Mouse (Mus musculus) limb, embryonic 14.5 days (tissue): ENCODE data around the gene Cdh22. TPM values are rescaled to one million over a fixed set of nuclear protein-coding genes. Genes with fewer than 3 reads are reported as not detected.

ENCODE experiments used
- ATAC-seq: fragments of 200-750 bp; cut with Nextera tagmentation; 2 replicates; pipeline ENCODE4 v1.8.0; 2017; ENCODE audit warnings: low read depth, moderate number of reproducible peaks, moderate TSS enrichment; ENCODE audit not compliant: low FRiP score
- DNase-seq: peaks from one replicate; pipeline ENCODE4 v3.0.0-alpha.2; 2015; ENCODE audit warnings: low spot score
- H3K27ac ChIP-seq: fragments of 300-500 bp; sonication (generic); replicated peaks from 2 replicates; pipeline ENCODE4 v1.5.1; 2014; ENCODE audit warnings: low read depth, mild to moderate bottlenecking, low read length, moderate library complexity, mixed read lengths
- H3K27me3 ChIP-seq: fragments of 300-500 bp; sonication (generic); 2 replicates; pipeline ENCODE4 v1.6.1; 2014; ENCODE audit warnings: low read length, mixed read lengths; ENCODE audit not compliant: control insufficient read depth, insufficient read depth
- H3K36me3 ChIP-seq: fragments of 300-500 bp; sonication (generic); 2 replicates; pipeline ENCODE4 v1.6.1; 2014; ENCODE audit warnings: mild to moderate bottlenecking, low read length, moderate library complexity, mixed read lengths; ENCODE audit not compliant: control insufficient read depth, insufficient read depth
- H3K4me1 ChIP-seq: fragments of 300-500 bp; sonication (generic); 2 replicates; pipeline ENCODE4 v1.6.1; 2014; ENCODE audit warnings: antibody characterized with exemption, low read length, mixed read lengths; ENCODE audit not compliant: control insufficient read depth, insufficient read depth
- H3K4me2 ChIP-seq: fragments of 300-500 bp; sonication (generic); replicated peaks from 2 replicates; pipeline ENCODE4 v1.6.1; 2014; ENCODE audit warnings: low read depth, mild to moderate bottlenecking, low read length, moderate library complexity; ENCODE audit not compliant: severe bottlenecking
- H3K4me3 ChIP-seq: fragments of 300-500 bp; sonication (generic); replicated peaks from 2 replicates; pipeline ENCODE4 v1.5.1; 2014; ENCODE audit warnings: low read length
- H3K9ac ChIP-seq: fragments of 300-500 bp; sonication (generic); 2 replicates; pipeline ENCODE4 v1.6.1; 2014; ENCODE audit warnings: mild to moderate bottlenecking, low read depth, low read length, moderate library complexity; ENCODE audit not compliant: severe bottlenecking
- H3K9me3 ChIP-seq: fragments of 300-500 bp; sonication (generic); 2 replicates; pipeline ENCODE4 v1.6.1; 2016; ENCODE audit warnings: low read length; ENCODE audit not compliant: control insufficient read depth
- POLR2A ChIP-seq: fragments of 200-500 bp; IDR thresholded peaks from 2 replicates; pipeline ENCODE4 v1.8.0; 2012; ENCODE audit warnings: inconsistent platforms, mild to moderate bottlenecking, moderate library complexity, borderline replicate concordance; ENCODE audit not compliant: insufficient read depth, insufficient read length; ENCODE audit errors: extremely low read depth
- WGBS: fragments of 180-500 bp; shearing (Covaris S2); extraction: QIAGEN DNeasy Blood & Tissue Kit; methylation state at CpG from one replicate; pipeline ENCODE4 v1.1.7; 2014; 5-methylcytosine and 5-hydroxymethylcytosine counted together
- polyA plus RNA-seq, 2 experiments: library from polyadenylated mRNA; depleted of rRNA in 1 of 2; stranded (reverse) in 1 of 2; unstranded in 1 of 2; fragments of >200 nt; fragmentation: Nextera tagmentation in 1 of 2; extraction: Ambion mirVana in 1 of 2; gene quantifications; 2 replicates each; pipeline versions ENCODE4 v1.2.1 to v1.2.3; 2012 to 2014

Cdh22 gene
- polyA plus RNA-seq, 2 experiments = 0.30 to 0.40 TPM

DNA sequence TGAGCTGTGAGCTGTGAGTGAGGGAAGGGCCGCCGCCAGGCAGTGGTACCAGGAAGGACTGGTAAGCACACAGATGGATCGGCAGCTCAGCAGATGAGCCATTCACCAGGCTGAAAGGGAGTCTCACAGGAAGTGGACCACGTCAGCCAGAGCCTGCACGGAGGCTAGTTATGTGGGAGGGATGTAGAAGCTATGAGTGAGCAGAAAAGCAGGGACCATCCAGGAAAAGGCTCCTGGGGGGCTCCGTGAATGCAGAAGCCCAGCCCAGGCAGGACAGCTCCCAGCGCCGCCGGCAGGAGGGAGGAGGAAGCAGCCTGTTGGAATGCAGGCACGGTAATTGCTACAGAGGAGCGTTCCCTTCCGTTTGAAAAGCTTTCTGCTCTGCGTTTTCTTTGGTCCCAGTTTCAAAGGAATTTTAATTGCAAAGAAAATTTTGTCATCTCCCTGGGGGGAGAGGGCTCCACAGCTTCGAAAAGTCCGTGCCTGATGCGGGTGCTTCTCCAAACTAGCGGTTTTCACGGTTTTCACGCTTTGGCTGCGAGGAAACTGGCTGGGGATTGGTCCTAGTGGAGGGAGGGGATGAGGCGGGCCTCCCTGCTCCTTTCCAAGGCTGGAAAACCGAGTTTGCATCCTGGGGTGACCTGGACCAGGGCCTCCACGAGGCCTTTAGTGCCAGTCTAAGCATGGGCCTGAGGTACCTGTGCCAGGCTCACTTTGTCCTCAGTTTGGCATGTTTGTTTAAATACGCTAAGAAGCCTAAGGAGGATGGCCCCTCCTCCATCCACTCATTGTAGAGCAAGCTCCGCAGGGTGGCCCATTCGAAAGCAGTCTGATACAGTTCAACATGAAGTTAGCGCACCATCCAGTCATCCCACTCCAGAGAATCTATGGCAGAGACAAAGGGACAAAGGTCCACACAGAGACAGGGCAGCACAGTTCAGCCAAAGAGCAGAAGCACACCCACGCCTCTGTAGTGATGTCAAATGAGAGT, 32.6 kb downstream of the Cdh22 start:
- no peaks in the 10 kb centered on the region for H3K36me3 ChIP-seq
- ATAC-seq (peak; percentile 63; the same call in 1 of the 2 replicates), DNase-seq (peak; percentile 34)
- peak overlapping the region; percentile 56 for H3K4me2 ChIP-seq
- no peak overlapping the region for H3K27ac ChIP-seq
- WGBS = 5% methylated on average over 28 of the region's 28 CpGs
- H3K4me1 ChIP-seq = peaks cover 15% of the 10 kb centered on the region
- peak overlapping the region; percentile 27 for H3K4me3 ChIP-seq
- peak overlapping the region; percentile 25 for H3K9ac ChIP-seq
- no peaks in the 10 kb centered on the region for H3K27me3 ChIP-seq
- no peak for TF ChIP-seq POLR2A
- no peaks in the 10 kb centered on the region for H3K9me3 ChIP-seq

DNA sequence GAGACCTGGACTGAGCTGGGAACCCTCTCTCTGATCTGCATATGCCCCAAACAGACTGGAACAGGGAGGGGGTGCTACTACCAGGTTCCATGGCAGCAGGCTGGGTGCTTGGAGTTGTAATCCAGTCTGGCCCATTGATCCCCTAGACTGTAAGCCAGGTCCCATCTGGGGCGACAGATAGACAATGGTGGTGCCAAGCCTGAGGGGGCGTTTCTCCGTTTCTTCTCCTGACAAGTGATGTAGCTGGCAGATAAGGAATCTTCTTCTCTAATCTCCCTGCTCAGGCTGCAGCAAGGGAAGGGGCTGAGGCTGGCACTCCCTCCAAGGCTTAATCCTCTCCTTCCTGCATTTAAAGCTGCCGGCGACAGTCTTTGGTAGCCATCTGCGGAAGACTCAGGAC, 37.1 kb downstream of the Cdh22 start:
- WGBS = 56% methylated on average over 6 of the region's 6 CpGs
- Histone ChIP-seq H3K4me3 (no peak overlapping the region), H3K27ac (no peak overlapping the region), H3K4me2 (no peak overlapping the region), H3K4me1 (peaks cover 24% of the 10 kb centered on the region), H3K27me3 (no peaks in the 10 kb centered on the region), H3K9me3 (no peaks in the 10 kb centered on the region), H3K9ac (no peak overlapping the region), H3K36me3 (no peaks in the 10 kb centered on the region)
- no peak for TF ChIP-seq POLR2A
- DNase-seq (no peak), ATAC-seq (no peak)

DNA sequence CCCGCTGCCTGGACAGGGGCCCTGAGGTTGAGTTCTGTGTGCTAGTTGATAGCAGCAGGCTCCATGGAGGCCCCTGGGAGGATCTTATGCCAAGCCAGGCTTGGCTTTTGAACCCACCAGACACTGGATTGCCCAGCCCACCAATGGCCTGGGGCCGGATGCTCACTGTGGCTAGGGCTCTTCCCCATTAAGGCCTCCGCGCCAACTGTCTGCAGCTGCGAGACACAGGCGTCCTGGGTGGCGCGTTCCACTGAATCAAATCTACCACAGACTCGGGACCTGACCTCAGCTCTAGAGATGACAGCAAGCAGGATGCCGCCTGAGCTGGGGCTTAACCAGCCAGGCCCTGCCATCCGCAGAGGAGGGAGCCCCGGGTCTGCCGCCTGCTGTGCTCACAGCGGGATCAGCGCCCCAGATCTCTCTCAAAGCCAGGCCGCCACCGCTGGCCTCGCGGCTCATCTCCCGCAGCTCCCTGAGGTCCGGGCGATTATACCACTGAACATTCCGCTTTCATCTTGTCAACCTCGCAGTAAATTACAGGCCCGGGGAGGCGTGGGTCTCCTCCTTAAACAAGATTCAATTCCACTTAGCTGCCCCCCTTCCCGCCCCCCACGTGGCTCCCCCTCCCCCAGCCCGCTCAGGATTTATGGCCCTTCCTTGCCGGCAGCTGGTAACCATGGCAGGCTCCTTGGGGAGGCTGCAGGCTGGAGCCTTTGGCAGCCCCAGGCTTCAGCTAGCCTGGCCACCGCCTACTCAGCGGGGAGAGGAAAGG, 39.1 kb downstream of the Cdh22 start:
- H3K27me3 ChIP-seq = no peaks in the 10 kb centered on the region
- 0 out of 2 replicates have a peak overlapping the region, but pooled peaks have one; percentile 8 for H3K4me3 ChIP-seq
- H3K4me2 ChIP-seq = peak overlapping the region; percentile 43
- H3K9ac ChIP-seq = peak overlapping the region; percentile 34; the same call in 1 of the 2 replicates
- peak; percentile 70 for ATAC-seq
- H3K4me1 ChIP-seq = peaks cover 12% of the 10 kb centered on the region
- WGBS = 3% methylated on average over 32 of the region's 32 CpGs
- no peaks in the 10 kb centered on the region for H3K36me3 ChIP-seq
- no peak for TF ChIP-seq POLR2A
- H3K27ac ChIP-seq = no peak overlapping the region
- peak; percentile 62 for DNase-seq
- no peaks in the 10 kb centered on the region for H3K9me3 ChIP-seq

DNA sequence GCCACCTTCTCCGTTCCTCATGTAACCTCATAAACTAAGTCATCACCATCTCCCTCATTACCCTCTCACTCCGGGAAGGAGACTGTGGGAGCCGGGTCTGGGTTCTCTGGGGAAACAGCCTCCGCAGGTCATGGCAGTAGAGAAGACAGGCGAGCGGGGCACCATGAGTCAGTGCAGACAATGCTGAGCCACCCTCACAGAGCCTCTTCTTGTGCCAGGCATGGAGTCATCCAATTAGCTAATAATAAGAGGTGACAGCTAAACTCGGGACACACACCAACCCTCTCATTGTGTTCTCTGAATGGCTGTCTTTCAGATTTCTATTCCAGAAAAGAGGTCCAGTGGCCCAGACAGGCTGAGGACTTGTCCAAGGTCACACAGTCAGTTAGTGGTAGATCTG, 43.2 kb downstream of the Cdh22 start:
- no peaks in the 10 kb centered on the region for H3K36me3 ChIP-seq
- no peak overlapping the region for H3K27ac ChIP-seq
- ATAC-seq = no peak
- no peaks in the 10 kb centered on the region for H3K27me3 ChIP-seq
- H3K4me2 ChIP-seq = no peak overlapping the region
- H3K4me3 ChIP-seq = no peak overlapping the region
- WGBS = 56% methylated on average over 7 of the region's 7 CpGs
- peaks cover 12% of the 10 kb centered on the region for H3K4me1 ChIP-seq
- H3K9ac ChIP-seq = no peak overlapping the region
- no peak for DNase-seq
- TF ChIP-seq POLR2A = no peak
- H3K9me3 ChIP-seq = no peaks in the 10 kb centered on the region

DNA sequence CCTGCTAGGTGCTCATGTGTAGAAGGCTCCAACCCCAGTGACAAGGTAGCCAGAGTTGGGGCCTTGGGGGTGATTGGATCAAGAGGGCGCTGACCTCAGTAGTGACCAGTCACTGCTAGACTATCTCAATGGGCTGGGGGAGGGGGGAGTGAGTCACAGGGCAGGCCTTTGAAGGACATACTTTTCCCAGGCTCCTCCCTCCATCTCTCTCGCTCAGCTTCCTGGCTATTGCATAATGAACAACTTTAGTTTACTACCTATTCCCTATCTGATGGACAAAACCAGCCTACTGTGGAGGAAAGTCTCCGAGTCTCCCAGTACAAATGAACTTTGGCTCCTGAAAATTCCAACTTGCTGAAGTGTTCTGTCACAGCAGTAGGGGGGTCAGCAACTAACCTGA, 45.1 kb downstream of the Cdh22 start:
- no peaks in the 10 kb centered on the region for H3K4me1 ChIP-seq
- ATAC-seq (no peak), DNase-seq (no peak)
- H3K4me3 ChIP-seq = no peak overlapping the region
- H3K9me3 ChIP-seq = no peaks in the 10 kb centered on the region
- no peak overlapping the region for H3K4me2 ChIP-seq
- no peak overlapping the region for H3K9ac ChIP-seq
- TF ChIP-seq POLR2A = no peak
- H3K27me3 ChIP-seq = no peaks in the 10 kb centered on the region
- H3K36me3 ChIP-seq = no peaks in the 10 kb centered on the region
- no peak overlapping the region for H3K27ac ChIP-seq
- 55% methylated on average over 3 of the region's 3 CpGs for WGBS
